Mouse (Mus musculus): Measurements from ENCODE around the gene Card11.

Card11 gene

GRCm38 (mm10) chr5:141000349-141000748, at the start of gene Card11:
TSS of gene Card11 (minus strand) at chr5:141000582.
- peak in 1 of 2 experiments; percentile 15 for DNase-seq (ENCODE audit: low spot score in 2 of 2)

- DNase-seq (ENCODE audit: low spot score in 2 of 2): no peak
Observed at GRCm38 (mm10) chr5:141047651-141048218, 47.4 kb upstream of the Card11 start.

DNA sequence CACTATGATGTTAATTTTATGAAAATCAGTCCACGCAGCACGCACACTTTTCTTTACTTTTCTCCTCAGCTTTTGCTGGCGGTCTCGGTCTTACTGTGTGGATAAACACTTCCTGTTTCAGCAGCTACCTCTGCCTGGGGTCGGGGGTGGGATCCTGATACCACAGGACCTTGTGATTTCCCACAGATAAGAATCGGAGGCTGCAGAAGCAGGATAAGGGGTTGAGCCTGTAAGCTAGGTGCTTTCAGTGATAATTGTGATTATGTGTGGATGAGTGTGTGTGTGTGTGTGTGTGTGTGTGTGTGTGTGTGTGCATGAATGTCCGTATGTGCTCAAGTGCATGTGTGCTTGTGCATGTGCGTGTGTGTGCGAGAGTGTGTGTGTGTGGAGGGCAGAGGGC, 44.6 kb upstream of the Card11 start:
- DNase-seq (ENCODE audit: low spot score in 2 of 2): no peak

DNA sequence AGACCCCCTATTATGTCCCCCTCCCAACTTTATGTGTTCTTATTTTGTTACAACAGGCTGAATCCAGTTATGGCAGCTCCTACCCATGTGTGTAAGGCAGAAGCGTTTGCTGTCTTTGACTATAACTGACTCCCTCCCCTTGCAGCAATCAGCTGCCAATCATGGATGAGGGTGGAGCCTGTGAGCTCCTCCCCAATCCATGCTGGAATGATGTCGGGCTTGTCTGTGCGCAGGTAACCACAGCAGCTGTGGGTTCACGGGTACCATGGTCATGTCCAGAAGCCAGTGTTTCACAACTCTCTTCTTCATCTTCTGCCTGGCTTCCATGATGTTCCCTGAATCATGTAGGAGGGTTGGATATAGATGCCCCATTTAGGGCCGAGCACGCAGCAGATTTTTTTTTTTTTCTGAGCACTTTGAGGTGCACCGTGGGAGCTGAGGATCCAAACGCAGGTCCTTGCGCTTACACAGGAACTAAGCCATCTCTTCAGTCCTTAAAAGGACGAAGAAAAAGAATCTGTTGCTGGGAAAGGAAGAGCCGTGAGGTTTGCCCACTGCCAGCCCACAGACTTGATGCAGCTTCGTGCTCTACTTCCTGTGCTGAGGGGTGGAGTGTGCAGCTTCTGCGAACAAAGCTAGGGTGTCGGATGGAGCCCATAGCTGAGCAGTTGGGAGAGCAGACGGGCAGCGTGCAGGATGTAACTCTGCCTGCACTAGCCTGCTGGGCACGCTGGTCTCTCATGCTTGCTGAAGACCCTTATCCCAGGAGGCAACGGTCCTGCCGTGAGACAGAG, 43.5 kb upstream of the Card11 start:
- DNase-seq (ENCODE audit: low spot score in 2 of 2): peak; percentile 17 to 21

DNA sequence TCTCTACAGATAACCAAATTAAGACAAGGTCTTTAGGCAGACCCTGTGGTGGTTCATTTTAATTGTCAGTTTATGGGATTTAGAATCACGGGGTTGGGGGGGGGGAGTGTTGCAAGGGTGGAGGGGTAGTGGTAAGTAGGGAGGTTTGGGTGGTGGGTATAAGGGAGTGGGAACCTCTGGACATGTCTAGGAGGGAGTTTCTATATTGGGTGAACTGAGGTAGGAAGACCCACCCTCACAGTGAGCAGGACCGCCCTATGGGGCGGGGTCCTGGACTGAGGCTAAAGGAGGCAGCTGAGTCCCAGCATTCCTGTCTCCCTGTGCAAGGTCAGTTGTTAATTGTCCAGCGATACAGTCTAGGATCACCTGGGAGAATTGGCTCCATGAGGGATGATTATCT, 42.0 kb upstream of the Card11 start:
- DNase-seq (ENCODE audit: low spot score in 2 of 2): no peak

DNA sequence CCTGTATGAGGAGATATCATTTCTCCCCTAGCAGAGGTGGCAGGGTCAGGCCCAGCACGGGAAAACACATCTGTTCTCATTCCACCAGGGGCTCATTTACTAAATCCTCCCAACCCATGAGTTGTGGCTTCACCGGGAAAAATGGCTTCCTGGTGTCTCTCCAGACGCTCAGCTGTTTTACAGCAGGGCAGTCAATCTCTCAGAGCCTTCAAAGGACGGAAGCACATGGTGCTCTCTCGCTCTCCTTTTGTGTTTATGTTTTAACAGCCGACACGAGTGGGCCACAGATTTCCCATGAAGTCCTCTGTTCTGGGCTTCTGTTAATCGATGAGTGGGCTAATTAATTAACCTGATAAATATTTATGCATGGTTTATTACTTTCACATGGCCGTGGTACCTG, 40.5 kb upstream of the Card11 start:
- DNase-seq (ENCODE audit: low spot score in 2 of 2): no peak

DNA sequence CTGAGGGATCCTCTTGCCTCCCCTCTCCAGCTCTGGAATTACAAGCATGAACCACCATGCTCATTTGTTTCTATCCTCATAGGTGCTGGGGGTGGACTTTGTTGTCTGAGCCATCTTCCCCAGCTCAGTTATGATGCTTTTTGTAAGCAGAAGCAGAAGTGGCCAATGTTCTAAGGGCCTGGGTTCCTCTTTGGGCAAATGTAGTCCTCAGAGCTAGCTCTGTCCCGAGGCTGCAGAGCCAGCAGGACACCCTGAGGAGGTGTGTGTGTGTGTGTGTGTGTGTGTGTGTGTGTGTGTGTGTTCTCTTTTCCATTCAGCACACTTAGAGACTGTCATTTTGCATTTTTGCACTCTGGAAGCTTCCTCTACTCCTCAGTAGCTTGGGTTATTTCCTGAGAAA, 38.0 kb upstream of the Card11 start:
- no peak for DNase-seq (ENCODE audit: low spot score in 2 of 2)

- no peak for DNase-seq (ENCODE audit: low spot score in 2 of 2)
Observed at GRCm38 (mm10) chr5:141035346-141035745, 35.0 kb upstream of the Card11 start.

GRCm38 (mm10) chr5:141034301-141034700, 33.9 kb upstream of the Card11 start:
- no peak for DNase-seq (ENCODE audit: low spot score in 2 of 2)

GRCm38 (mm10) chr5:141033001-141033400, 32.6 kb upstream of the Card11 start:
- DNase-seq (ENCODE audit: low spot score in 2 of 2): no peak

- no peak for DNase-seq (ENCODE audit: low spot score in 2 of 2)
Observed at GRCm38 (mm10) chr5:141029364-141029763, 29.0 kb upstream of the Card11 start.

- no peak for DNase-seq (ENCODE audit: low spot score in 2 of 2)
Observed at GRCm38 (mm10) chr5:141025635-141026034, 25.3 kb upstream of the Card11 start.

DNA sequence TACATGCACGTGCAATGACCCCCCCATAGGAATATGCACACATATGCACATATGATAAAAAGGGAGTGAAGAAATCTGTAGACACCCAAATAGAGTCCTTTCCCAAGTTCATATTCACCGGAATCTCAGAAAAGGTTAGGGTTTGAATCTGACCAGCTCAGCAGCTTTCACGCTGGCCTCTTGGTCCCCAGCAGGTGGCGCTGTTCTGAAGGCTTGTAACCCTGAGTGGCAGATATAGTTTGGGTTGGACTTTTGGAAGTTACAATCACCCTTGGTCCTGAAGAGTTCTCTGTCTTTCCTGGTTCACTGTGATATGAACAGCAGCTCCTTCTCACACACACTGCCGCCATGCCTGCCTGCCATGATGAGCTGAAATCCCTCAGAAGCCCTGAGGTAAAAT, 24.1 kb upstream of the Card11 start:
- DNase-seq (ENCODE audit: low spot score in 2 of 2): no peak

DNA sequence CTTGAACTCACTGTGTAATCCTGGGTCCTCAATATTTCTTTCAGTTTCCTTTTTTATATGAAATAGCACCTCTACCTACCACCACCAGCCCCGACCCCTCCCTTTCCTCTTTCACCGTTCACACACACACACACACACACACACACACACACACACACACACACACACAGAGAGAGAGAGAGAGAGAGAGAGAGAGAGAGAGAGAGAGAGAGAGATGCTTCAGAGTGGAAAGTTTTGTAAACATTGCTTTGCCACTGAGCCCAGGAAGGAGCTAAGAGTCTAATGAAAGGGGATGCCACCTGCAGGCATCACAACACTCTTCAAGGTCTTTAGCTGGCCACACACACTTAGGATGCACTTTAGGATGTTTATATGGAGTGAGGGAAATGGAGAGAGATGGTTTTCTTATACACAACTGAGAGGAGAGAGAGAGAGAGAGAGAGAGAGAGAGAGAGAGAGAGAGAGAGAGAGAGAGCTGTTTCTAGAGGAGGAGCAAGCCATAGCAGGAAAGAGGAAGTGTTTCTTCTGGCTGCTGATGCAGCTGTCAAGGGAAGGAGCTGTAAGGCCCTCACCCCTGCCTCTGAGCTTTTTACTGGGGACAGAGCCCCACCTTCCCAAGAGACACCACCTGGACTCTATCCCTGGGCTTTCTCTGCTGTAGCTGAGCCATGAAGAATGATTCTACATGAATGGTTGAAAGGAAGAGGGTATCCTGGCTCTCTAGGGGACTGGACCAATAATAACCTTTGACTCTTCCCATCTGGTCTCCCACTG, 17.7 kb upstream of the Card11 start:
- no peak for DNase-seq (ENCODE audit: low spot score in 2 of 2)

GRCm38 (mm10) chr5:141016082-141016481, 15.7 kb upstream of the Card11 start:
- DNase-seq (ENCODE audit: low spot score in 2 of 2): no peak

- no peak for DNase-seq (ENCODE audit: low spot score in 2 of 2)
Observed at GRCm38 (mm10) chr5:141014216-141014615, 13.8 kb upstream of the Card11 start.

DNA sequence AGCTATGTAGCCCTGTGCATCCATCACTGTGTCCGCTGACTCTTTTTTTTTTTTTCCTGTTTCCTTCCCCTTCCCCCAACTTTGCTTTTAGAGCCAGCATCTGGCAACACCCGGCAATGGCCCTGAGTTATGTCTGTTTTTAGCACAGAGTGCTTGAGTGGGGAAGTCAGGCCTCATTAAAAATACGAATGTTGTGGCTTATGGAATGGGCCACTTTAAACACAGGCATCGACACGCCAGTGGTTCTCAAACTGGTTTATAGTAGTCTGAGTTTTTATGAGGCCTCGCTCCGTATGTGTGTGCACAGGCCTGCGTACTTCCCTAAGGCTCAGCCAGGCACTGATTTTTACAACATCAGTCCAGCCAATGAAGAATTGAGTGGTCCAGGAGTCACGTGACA, 13.1 kb upstream of the Card11 start:
- no peak for DNase-seq (ENCODE audit: low spot score in 2 of 2)

DNA sequence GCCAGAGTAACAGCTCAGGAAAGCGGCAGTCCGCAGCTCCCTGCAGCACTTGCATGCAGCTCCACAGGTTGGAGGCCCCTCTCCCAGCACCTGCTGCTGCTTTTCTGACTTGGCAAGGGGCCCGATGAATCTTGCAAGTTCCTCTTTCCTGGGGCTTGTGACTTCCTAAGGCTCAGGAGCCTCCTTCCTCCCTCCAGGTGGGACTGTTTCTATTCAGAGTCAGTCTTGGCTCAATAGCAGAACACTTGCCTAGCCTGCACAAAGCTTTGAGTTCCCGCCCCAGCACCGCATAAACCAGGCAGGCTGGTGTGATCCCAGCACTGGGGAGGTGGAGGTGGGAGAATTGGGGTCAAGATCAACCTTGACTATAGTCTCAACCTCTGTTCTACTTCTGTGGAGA, 5.1 kb upstream of the Card11 start:
- no peak for DNase-seq (ENCODE audit: low spot score in 2 of 2)

GRCm38 (mm10) chr5:141004078-141004763, 3.8 kb upstream of the Card11 start:
- no peak for DNase-seq (ENCODE audit: low spot score in 2 of 2)

DNA sequence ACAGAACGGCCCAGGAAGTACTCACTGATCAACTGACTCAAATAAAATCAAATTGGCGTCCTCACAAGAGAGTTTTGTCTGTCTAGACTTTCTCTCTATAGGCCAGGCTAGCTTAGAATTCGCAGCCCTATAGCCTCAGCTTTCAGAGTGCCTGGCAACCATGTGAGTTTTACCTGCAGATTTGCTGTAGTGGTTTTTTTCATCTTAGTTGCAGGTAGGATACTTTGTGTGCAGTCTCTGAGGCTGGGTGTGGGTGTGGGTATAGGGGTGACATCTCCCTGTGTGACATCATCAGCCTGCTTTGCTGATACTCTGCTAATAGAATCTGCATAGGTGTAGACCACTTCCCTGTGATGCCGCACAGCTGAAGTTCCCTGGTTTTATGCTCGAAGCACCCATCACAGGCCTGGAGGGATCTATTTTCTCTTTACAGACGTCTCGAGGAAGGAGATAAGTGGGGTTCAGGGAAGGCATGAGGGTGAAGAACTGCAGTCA, 1.2 kb downstream of the Card11 start:
- no peak for DNase-seq (ENCODE audit: low spot score in 2 of 2)

GRCm38 (mm10) chr5:140997767-140998166, 2.6 kb downstream of the Card11 start:
- no peak for DNase-seq (ENCODE audit: low spot score in 2 of 2)
